Mouse (Mus musculus) A20 (cell line): ENCODE results near the gene Cenpm.

ENCODE experiments used
- DNase-seq: peaks from one replicate; pipeline ENCODE4 v3.0.0-alpha.2; 2011; ENCODE audit warnings: low read depth, low spot score

Cenpm gene

DNA sequence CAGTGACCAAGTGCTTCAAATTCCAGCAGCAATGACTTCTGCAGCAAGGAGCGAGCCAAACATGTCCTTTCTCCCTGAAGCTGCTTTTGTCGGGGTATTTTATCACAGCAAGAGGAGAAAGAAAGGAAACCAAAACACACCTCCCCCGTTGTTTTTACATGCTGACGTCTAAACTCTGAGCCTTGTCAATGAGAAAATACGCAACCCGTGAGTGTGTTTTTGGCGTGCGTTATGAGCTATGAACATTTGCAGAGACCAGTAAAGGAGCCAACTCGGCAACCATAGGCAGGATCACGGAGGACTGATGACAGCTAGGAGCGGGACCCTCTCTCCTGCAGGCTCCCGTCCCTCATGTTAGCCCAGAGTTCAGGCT lies 820 bp downstream of the Cenpm start:
- DNase-seq: no peak

DNA sequence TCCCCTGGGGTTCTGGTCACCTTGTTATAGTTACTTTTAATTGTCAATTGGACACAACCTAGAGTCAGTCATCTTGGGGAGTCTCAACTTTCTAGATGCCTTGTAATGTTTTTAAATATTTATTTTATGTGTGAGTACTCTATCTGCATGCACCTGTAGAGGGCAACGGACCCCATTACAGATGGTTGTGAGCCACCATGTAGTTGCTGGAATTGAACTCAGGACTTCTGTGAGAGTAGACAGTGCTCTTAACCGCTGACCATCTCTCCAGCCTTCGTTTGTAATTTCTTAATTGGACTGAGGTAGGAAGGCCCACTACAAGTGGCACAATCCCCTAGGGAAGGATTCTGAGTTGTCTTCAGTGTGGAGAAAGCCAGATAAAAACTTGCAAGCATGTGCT lies 1.2 kb downstream of the Cenpm start:
- peak; percentile 50 for DNase-seq

DNA sequence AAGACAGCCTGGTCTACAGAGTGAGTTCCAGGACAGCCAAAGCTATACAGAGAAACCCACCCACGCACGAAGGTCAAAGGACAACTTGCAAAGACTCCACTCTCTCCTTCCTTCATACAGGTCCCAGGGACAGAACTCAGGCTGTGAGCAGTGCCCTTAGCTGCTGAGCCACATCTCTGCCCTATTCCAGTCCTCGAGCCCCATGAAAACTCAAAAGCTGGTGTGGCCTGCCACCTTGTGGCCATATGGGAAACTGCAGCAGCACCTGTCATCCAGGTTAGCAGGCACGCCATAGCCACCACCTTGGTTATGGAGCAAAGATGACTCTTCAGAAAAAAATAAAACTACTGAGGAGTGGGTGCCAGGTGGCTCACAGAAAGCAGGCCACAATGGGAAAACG lies 8.0 kb downstream of the Cenpm start:
- DNase-seq: peak; percentile 83

DNA sequence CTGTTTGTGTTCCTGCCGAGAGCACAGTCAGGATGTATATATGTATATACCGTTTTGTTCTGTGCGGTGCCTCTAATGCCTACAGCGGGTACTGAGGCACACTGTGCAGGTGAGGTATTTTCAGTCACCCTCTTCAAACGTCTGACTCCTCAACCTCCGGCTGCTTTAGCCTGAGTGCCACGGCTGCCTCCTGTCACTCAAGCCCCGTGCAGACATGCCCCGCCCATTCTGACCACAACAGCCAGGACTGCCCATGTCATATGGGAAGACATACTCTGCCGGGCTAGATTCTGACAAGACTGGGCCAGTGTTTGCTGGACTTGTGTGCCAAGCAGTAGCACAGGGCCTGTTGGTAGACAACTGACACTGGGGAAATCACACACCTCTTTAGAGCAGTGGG lies 8.9 kb downstream of the Cenpm start:
- no peak for DNase-seq

DNA sequence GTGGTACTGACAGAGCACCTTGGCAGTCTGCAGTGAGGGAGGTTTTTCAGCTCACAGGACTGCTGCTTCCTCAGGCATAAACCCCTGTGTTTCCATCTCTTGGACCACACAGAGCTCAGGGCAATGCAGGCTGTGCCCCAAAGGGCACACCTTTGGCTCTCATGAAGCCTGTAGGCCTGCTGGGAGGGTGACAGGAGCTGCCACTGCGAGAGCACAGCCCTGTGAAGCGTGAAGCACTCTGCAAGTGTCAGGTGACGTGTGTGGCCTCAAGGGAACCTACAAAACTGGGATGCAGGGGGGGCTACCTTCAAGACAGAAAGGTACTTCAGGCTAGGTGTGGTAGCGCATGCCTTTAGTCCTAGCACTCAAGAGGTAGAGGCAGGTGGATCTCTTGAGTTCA lies 11.9 kb downstream of the Cenpm start:
- peak; percentile 64 for DNase-seq

DNA sequence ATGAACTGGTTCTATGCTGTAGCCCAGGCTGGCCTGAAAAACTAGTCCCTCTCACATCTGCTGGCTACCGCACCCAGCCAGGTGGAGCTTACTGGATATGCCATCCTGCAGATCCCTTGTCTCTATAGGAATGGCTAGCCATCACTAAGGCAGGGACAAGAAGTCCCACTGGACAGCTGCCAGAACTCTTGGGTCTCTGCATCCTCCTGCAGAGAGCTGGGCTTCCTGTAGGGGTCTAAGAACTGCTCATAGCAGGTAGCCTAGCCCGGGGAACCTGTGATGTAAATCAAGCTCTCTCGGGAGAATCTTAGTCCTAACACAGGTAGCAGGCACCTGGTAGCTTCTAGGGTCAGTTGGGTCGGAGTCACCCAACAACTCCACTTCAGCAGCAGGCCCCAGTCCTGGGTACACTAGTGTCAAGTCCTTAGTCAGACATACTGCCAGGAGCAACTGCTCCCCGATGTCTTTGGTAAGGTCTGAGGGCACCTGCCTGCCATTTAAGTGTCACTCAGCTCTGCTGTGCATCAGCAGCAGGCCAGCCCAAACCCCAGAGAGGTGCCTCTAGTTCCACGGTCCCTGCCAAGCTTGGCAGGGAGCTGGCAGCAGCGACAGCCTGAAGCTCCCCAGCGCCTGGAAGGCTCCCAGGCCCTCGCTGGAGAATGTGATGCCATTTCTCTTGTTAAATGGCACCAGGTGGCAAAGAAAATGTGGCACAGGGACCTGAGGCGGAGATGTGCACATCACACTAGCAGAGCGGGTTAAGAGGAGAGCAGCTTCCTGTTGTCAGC lies 12.8 kb downstream of the Cenpm start:
- peak; percentile 43 for DNase-seq

DNA sequence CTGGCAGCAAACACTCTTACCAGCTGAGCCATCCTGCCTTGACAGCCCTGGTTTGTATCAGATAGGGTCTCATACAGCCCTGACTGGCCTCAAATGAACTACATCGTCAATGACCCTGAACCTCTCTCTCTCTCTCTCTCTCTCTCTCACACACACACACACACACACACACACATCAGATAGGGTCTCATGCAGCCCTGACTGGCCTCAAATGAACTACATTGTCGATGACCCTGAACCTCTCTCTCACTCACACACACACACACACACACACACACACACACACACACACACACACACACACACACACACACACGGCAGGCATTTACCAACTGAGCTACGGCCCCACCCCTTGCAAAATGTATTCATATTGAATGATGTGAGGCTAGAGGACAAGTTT lies 13.4 kb downstream of the Cenpm start:
- DNase-seq: peak; percentile 22

DNA sequence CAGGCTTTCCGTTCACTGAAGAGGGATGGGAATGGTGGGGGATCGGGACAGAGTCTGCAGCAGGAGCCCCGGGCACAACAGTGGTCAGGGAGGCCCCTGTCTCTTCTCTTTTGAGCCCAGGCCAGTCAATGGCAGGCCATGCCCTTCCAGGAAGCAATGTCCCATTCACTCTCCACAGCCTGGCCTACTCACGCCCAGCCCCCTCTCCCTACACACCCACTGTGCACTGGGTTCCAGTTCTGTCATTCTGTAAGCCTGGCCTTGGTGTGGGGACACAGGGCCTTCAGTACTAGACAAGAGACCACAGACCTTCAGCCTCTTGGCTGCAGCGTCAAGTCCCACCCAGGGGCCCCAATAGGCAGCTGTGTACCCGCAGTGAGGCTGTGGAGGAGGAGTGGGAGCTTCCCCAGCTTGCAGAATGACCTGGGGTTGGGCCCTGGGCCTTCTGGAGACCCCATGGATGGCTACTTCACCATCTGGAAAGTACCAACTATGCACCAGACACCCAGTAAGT lies 14.4 kb downstream of the Cenpm start:
- peak; percentile 15 for DNase-seq

DNA sequence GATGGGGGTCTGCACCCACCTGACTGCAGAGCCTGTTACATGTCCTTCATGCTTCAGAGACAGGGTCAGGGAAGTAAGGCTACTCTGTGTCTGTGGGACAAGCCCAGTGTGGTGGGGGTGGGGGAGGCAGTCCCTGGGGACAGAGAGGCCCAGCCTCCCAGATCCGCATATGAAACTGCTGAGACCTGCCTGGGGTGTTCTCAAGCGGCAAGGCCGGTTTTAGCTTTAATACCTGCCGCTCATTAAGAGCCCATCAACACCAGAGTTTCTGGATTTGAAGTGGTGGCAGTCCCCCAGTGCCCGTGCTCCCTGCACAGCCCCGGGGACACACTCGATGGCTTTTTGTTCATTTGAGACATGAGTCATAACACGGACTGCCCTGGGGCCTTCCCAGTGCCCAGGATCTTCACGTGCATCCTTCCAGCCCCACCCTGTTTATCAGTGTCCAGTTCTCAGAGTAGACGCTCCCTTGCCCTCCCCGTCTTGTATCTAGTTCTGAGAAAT lies 15.0 kb downstream of the Cenpm start:
- DNase-seq: peak; percentile 68

- no peak for DNase-seq
Observed at GRCm38 (mm10) chr15:82225769-82226168, 18.8 kb downstream of the Cenpm start.

DNA sequence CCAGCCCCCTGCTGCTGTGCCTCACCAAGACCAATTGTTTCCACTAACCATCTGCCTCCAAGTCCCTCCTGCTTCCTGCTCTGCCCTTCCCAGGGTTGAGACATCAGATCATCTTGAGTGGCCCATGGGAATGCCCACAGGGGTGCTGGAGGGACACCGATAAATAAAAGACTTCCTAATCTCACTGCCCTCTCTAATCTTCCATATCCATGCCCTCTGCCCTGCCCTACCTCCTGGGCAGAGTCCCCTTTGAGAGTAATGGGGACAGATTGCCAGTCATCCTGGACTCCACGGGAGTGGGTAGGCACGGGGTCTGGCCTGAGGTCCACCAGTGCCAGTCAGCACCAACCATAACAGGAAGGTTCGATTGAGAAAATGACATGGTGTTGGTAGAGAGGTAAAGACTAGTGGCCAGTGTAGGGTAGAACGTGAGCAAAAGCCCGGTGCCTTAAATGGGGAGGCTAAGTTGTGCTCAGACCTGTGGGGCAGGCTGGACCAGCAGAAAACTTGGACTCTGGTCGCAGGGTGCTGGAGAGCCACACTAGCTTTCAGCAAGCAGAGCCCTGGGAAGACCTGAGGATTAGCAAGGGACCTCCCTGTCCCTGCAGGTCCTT lies 19.8 kb downstream of the Cenpm start:
- DNase-seq: peak; percentile 57

DNA sequence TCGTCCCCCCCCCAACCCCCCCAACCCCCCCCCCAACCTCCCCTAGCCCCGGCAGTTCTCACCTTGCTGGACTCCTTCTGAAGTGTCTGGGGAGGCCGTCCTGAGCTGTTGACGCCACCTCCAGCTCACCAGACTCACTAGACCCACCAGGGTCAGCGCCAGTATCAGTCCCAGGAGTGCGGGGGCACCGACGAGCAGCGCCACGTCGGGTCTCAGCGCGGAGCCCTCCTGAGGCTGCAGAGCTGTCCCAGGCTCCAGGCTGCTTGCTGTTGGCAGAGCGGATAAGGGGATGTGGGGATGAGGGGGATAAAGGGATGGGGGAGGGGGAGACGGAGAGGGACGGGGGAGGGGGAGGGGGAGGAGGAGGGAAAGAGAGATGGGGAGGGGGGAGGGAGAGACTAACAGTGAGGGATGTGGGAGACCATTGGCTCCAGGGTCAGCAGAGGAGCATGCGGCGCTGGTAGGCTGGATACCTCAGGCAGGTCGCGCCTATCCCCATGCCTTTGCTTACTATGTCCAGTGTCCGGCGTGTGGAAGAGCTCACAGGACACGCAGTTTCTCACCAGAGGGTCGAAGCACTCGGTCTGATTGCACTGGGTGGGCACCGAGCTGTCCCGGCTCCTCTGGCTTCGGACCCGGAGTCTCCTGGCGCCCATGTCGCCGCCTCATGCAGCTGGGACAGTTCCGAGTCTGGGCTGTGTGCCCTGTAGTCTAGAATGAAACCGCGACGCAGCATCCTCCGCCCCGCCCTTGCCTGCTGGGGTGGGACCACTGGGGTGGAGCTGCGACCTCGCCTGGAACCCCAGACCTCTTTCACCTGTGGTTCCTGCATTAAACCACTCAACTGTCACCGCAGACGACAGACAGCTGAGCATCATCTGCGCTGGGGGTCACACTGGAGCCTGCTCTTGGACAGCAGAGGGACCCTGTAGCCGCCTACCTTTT lies 20.6 kb downstream of the Cenpm start, which contains the start of gene Tnfrsf13c:
Gene Tnfrsf13c (minus strand): TSS at position 713 of the 945 bp plus-strand sequence.
- DNase-seq: peak; percentile 92

DNA sequence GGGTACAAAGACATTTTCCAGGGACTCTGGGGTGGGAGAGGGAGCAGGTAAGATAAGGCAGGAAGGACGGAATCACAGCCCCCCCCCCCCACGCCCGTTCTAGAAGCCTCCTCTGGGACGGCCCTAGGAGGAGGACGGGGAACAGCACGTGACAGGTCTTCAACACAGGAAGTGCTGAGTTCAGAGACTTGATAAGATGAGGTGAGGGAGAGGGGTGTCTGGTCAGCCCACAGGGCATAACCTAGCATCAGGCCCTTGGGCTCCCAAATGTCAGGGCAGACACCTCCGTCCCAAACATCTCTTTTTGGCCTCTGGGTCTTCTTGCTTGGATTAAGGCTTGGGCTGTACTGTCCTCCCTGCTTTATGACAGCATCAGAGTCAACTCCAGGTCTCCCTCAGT lies 21.3 kb downstream of the Cenpm start:
- DNase-seq: peak; percentile 63

DNA sequence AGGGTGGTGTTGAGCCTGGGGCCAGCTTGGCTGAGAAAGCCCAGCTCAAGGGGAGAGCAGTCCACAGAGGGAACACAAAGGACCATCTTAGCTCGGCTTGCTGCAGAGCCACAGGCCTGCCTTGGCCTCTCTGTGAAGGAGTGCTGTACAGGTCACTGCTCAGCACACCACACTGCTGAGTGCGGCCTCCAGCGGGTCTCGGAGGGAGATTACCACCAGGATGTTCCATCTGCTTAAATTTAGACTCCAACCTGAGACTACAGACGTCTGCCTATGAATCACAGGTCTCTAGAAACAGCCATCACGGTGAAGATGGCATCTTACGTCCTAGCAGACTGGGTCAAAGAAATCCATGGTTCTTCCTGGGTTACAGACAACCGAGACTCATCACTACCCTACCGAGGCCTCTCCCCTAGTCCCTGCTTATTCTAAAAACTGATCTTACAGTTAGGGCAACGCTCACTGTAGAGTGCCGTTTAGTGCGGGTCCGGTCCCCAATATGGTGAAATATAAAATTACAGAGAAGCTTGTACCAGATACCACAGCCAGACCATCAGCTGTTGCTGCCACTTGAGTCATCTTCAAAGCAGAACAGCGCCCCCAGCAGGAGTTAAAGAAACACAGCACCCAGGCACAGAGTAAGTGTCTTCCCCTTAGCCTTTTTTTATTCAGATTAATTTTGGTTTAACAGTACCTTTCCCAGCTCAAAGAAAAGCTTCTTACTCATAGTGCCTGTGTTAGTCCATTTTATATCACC lies 23.3 kb downstream of the Cenpm start:
- DNase-seq: peak; percentile 87

DNA sequence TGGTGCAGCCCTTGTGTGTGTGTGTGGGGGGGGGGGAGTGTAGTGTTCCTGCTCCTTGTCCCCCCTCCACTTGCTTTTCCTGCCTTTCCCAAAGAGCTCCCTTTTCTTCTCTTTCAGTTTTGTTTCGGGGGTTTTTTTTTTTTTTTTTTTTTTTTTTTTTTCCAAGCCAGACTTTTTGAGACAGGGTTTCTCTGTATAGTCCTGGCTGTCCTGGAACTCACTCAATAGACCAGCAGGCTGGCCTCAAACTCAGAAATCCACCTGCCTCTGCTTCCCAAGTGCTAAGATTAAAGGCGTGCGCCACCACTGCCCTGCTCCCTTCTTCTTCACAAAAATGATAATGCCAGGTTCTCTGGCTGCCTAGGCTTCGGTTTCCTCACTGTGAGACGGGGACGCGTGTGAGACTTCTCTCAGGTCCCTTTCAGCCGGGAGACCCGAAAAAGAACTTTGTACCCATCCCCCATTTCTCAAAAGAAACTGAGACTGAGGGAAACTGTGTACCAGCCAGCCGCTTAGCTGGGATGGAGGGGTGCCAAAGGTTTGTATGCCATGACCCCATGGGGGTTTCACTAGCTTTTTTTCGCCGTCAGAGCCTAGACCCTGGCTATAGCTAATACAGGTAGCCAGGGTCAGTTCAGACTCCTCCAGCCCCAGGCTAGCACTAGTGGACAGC lies 24.4 kb downstream of the Cenpm start:
- DNase-seq: peak; percentile 50

- peak; percentile 97 for DNase-seq
Observed at GRCm38 (mm10) chr15:82218778-82219666, 25.5 kb downstream of the Cenpm start.

DNA sequence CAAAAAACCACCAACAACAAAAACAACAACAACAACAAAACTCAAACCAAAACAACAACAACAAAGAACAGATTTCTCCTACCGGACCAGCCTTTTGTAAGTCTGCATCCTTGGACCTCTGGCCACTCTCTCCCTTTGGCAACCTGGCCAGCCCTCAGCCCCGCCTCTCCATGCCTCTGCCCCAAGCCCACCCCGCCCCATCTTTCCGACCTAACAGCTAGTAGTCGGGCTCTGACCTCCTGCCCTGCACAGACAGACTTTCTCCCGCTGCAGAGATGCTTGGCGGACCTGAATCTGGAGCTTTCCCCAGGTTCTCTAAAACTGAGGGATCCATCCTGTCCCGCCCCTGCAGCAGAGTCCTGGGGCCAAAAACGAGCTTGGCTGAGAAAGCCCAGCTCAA lies 26.6 kb downstream of the Cenpm start:
- DNase-seq: peak; percentile 74

GRCm38 (mm10) chr15:82217039-82217438 lies 27.5 kb downstream of the Cenpm start:
- peak; percentile 65 for DNase-seq

DNA sequence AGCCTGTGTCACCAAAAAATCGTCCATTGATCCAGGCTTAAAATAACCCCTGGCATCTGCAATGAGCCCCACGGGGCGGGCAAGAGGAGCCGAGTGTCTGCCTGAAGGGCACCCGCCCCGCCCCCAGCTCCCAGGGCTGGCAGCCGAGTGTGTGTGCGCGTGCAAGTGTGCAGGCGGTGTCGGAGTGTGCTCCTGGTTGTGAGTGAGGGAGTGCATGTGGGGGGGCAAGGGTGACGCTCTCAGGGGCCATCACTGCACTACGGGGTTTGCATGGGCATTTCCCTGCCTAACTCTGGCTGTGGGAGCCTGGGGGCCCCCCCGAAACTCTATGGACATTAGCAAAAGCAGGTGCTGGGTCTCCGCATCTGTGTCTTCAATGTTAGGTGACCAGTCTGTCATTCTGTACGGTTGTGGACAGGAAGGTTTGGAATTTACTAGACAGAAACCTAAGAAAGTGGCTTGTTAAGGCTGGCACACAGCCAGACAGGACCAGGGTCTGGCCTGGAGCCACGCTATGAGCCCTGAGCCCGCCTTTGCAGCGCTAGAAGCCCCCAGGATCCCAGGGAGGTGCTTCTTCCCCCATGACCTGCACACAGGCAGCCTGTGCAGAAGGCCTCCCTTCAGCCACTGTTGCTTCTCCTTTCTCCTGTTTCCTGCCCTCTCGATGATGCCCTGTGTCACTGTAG lies 28.3 kb downstream of the Cenpm start:
- no peak for DNase-seq
